Mouse (Mus musculus) kidney, embryonic 14.5 days (tissue): ENCODE measurements around the gene Cip2a. TPM values are rescaled to one million over a fixed set of nuclear protein-coding genes. Genes with fewer than 3 reads are reported as not detected.

Experiments
- ATAC-seq: fragments of 200-750 bp; cut with Nextera tagmentation; 2 replicates; pipeline ENCODE4 v1.8.0; 2017; ENCODE audit warnings: moderate number of reproducible peaks, mild to moderate bottlenecking, moderate TSS enrichment, moderate library complexity; ENCODE audit not compliant: low FRiP score, low TSS enrichment
- H3K27ac ChIP-seq: fragments of 300-500 bp; sonication (generic); 2 replicates; pipeline ENCODE4 v1.5.1; 2014; ENCODE audit warnings: low read depth, mild to moderate bottlenecking, low read length, moderate library complexity, mixed read lengths
- H3K27me3 ChIP-seq: fragments of 300-500 bp; sonication (generic); 2 replicates; pipeline ENCODE4 v1.6.1; 2014; ENCODE audit warnings: mild to moderate bottlenecking, low read length; ENCODE audit not compliant: control insufficient read depth, insufficient read depth
- H3K36me3 ChIP-seq: fragments of 300-500 bp; sonication (generic); 2 replicates; pipeline ENCODE4 v1.6.1; 2014; ENCODE audit warnings: low read length, mixed read lengths; ENCODE audit not compliant: control insufficient read depth, insufficient read depth
- H3K4me1 ChIP-seq: fragments of 300-500 bp; sonication (generic); 2 replicates; pipeline ENCODE4 v1.6.1; 2014; ENCODE audit warnings: low read length, mixed read lengths; ENCODE audit not compliant: control insufficient read depth, insufficient read depth
- H3K4me2 ChIP-seq: fragments of 300-500 bp; sonication (generic); replicated peaks from 2 replicates; pipeline ENCODE4 v1.6.1; 2014; ENCODE audit warnings: low read depth, mild to moderate bottlenecking, low read length
- H3K4me3 ChIP-seq: fragments of 300-500 bp; sonication (generic); 2 replicates; pipeline ENCODE4 v1.5.1; 2014; ENCODE audit warnings: mild to moderate bottlenecking, low read length
- H3K9ac ChIP-seq: fragments of 300-500 bp; sonication (generic); 2 replicates; pipeline ENCODE4 v1.6.1; 2014; ENCODE audit warnings: low read depth, mild to moderate bottlenecking, low read length, moderate library complexity
- H3K9me3 ChIP-seq: fragments of 300-500 bp; sonication (generic); 2 replicates; pipeline ENCODE4 v1.6.1; 2016; ENCODE audit warnings: low read length; ENCODE audit not compliant: control insufficient read depth
- WGBS: fragments of 180-500 bp; shearing (Covaris S2); extraction: QIAGEN DNeasy Blood & Tissue Kit; methylation state at CpG from one replicate; pipeline ENCODE4 v1.1.7; 2014; 5-methylcytosine and 5-hydroxymethylcytosine counted together
- polyA plus RNA-seq: library from polyadenylated mRNA; unstranded; fragments of >200 nt; fragmentation: Nextera tagmentation; extraction: Ambion mirVana; gene quantifications from 2 replicates; pipeline ENCODE4 v1.2.1, GENCODE M21; 2014

The Cip2a gene
- polyA plus RNA-seq, result 33.4 and 37.7 TPM in 2 replicates

GRCm38 (mm10) chr16:48993559-48994342 lies at the start of gene Cip2a, which contains the start of gene Dzip3:
TSS of gene Cip2a (plus strand) at chr16:48994185.
TSS of gene Dzip3 (minus strand) at chr16:48994165.
- ATAC-seq, result peak; percentile 99
- no peaks in the 10 kb centered on the region for H3K27me3 ChIP-seq
- H3K27ac ChIP-seq, result peak within 1 kb of the TSS; percentile 94
- H3K36me3 ChIP-seq, result no peaks in the 10 kb centered on the region
- peak within 1 kb of the TSS; percentile 98 for H3K9ac ChIP-seq
- H3K4me2 ChIP-seq, result peak within 1 kb of the TSS; percentile 59
- WGBS, result under 1% methylated on average over 74 of the region's 74 CpGs
- peak within 1 kb of the TSS; percentile 92 for H3K4me3 ChIP-seq
- peaks cover 9% of the 10 kb centered on the region; the same call in 1 of the 2 replicates for H3K4me1 ChIP-seq
- H3K9me3 ChIP-seq, result no peaks in the 10 kb centered on the region

GRCm38 (mm10) chr16:48972996-48973395 lies 21.0 kb upstream of the Cip2a start:
- Histone ChIP-seq H3K9ac (no peak overlapping the region), H3K36me3 (peaks cover 17% of the 10 kb centered on the region; the same call in 1 of the 2 replicates), H3K27ac (no peak overlapping the region), H3K4me3 (no peak overlapping the region), H3K27me3 (no peaks in the 10 kb centered on the region), H3K4me1 (no peaks in the 10 kb centered on the region), H3K9me3 (no peaks in the 10 kb centered on the region), H3K4me2 (no peak overlapping the region)
- ATAC-seq, result no peak
- WGBS, result 96% methylated on average over 2 of the region's 2 CpGs

GRCm38 (mm10) chr16:48973548-48973947 lies 20.4 kb upstream of the Cip2a start:
- WGBS, result 97% methylated on average over 1 of the region's 1 CpGs
- no peak overlapping the region for H3K4me3 ChIP-seq
- H3K36me3 ChIP-seq, result peaks cover 22% of the 10 kb centered on the region; the same call in 1 of the 2 replicates
- no peak overlapping the region for H3K9ac ChIP-seq
- H3K4me2 ChIP-seq, result no peak overlapping the region
- H3K4me1 ChIP-seq, result no peaks in the 10 kb centered on the region
- no peak for ATAC-seq
- H3K9me3 ChIP-seq, result no peaks in the 10 kb centered on the region
- H3K27me3 ChIP-seq, result no peaks in the 10 kb centered on the region
- no peak overlapping the region for H3K27ac ChIP-seq

GRCm38 (mm10) chr16:48979965-48980364 lies 14.0 kb upstream of the Cip2a start:
- Histone ChIP-seq H3K4me2 (no peak overlapping the region), H3K4me1 (no peaks in the 10 kb centered on the region), H3K4me3 (no peak overlapping the region), H3K36me3 (peaks cover 29% of the 10 kb centered on the region), H3K27ac (no peak overlapping the region), H3K9ac (no peak overlapping the region), H3K9me3 (no peaks in the 10 kb centered on the region), H3K27me3 (no peaks in the 10 kb centered on the region)
- ATAC-seq, result no peak

DNA sequence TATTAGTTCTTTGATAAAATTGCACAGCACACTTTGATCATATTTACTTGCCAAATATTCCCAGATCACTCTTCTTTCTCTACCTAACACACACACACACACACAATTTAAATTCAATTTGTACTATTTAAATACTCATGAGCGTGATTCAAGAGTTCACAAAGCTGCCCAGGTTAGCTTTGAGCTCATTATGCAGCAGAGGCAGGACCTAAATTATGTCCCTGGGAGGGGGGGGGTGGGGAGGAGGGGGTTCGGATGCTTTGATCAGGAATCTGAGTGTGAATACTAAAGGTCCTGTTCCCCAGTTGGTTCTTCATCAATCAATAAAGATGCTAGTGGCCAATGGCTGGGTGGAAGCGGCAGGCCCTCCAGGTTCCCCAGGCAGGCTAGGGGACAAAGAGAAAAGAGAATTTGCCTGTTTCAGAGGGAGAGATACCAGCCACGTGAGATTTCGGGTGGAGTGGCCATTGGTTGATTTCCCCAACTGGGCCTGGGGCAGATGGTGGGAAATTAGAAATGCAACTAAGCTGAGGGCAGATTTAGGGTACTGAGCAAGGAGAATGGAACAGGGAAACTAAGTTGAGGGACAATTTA lies 8.9 kb upstream of the Cip2a start:
- Histone ChIP-seq H3K4me1 (no peaks in the 10 kb centered on the region), H3K4me3 (no peak overlapping the region), H3K4me2 (no peak overlapping the region), H3K9me3 (no peaks in the 10 kb centered on the region), H3K27ac (no peak overlapping the region), H3K27me3 (no peaks in the 10 kb centered on the region), H3K9ac (no peak overlapping the region), H3K36me3 (peaks cover 8% of the 10 kb centered on the region)
- no peak for ATAC-seq
- WGBS, result 51% methylated on average over 5 of the region's 5 CpGs

DNA sequence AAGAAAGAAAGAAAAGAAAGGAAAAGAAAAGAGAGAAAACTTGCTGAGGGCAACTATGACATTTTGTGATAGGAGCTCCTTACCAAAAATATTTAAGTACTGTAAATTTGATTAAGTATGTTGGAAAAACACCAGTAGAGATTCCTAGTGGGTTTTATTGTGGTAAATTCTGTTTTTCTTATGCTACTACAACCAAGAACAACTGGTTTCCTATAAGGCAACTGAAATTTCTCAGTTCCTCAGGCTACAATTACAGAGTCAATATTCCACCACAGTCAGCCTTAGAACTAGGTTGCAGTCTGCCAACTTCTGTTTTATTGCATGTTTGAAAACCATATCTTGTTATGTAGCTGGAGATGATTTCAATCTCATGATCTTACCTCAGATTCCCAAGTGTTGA lies 4.3 kb upstream of the Cip2a start:
- no peak overlapping the region for H3K4me3 ChIP-seq
- H3K4me2 ChIP-seq, result no peak overlapping the region
- H3K4me1 ChIP-seq, result no peaks in the 10 kb centered on the region
- ATAC-seq, result no peak
- no peaks in the 10 kb centered on the region for H3K27me3 ChIP-seq
- H3K9me3 ChIP-seq, result no peaks in the 10 kb centered on the region
- no peak overlapping the region for H3K9ac ChIP-seq
- no peaks in the 10 kb centered on the region for H3K36me3 ChIP-seq
- no peak overlapping the region for H3K27ac ChIP-seq

GRCm38 (mm10) chr16:48992437-48993230 lies 1.4 kb upstream of the Cip2a start:
- Histone ChIP-seq H3K27ac (no peak overlapping the region), H3K4me1 (peaks cover 9% of the 10 kb centered on the region; the same call in 1 of the 2 replicates), H3K9me3 (no peaks in the 10 kb centered on the region), H3K27me3 (no peaks in the 10 kb centered on the region), H3K36me3 (no peaks in the 10 kb centered on the region), H3K4me3 (peak overlapping the region; percentile 92), H3K9ac (peak overlapping the region; percentile 98), H3K4me2 (peak overlapping the region; percentile 51)
- ATAC-seq, result no peak
- WGBS, result 49% methylated on average over 10 of the region's 10 CpGs

- H3K27ac ChIP-seq, result peak overlapping the region; percentile 94
- 3% methylated on average over 9 of the region's 9 CpGs for WGBS
- no peaks in the 10 kb centered on the region for H3K36me3 ChIP-seq
- peak overlapping the region; percentile 51 for H3K4me2 ChIP-seq
- H3K9ac ChIP-seq, result peak overlapping the region; percentile 98
- ATAC-seq, result no peak
- H3K27me3 ChIP-seq, result no peaks in the 10 kb centered on the region
- H3K4me1 ChIP-seq, result peaks cover 9% of the 10 kb centered on the region; the same call in 1 of the 2 replicates
- H3K9me3 ChIP-seq, result no peaks in the 10 kb centered on the region
- peak overlapping the region; percentile 92 for H3K4me3 ChIP-seq
These were observed 790 bp upstream of the Cip2a start for GRCm38 (mm10) chr16:48993231-48993558.
